Mouse (Mus musculus) spleen, postnatal 0 days (tissue): Measurements from ENCODE around the gene Pim2. TPM values are rescaled to one million over a fixed set of nuclear protein-coding genes. Genes with fewer than 3 reads are reported as not detected.

Experiments used
- polyA plus RNA-seq: library from polyadenylated mRNA; unstranded; fragments of >200 nt; fragmentation: Nextera tagmentation; extraction: Ambion mirVana; gene quantifications from 2 replicates; pipeline ENCODE4 v1.2.1, GENCODE M21; 2015

Pim2 gene
- polyA plus RNA-seq, result 4.5 and 6.1 TPM in 2 replicates

DNA sequence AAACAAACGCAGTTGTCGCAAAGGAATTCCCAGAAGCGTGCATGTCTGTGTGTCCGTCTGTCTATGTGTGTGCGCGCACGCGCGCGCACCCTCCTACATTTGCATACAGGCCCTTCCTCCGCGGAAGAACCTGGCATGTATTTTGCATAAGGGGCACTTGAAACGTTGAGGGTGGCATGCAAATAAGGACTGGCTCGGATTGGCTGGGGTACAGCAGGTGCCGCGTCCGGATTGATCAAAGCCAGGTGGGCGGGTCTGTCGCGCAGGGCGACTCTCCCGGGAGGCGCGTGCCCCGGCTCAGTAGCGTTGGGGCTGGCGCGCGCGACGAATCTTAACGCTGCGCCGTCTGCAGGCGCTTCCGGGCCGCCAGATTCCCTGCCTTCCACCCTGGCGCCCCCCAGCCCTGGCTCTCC lies at the start of gene Pim2:
Gene Pim2, plus strand, starts transcription at position 256 of the 413 bp plus-strand sequence.

DNA sequence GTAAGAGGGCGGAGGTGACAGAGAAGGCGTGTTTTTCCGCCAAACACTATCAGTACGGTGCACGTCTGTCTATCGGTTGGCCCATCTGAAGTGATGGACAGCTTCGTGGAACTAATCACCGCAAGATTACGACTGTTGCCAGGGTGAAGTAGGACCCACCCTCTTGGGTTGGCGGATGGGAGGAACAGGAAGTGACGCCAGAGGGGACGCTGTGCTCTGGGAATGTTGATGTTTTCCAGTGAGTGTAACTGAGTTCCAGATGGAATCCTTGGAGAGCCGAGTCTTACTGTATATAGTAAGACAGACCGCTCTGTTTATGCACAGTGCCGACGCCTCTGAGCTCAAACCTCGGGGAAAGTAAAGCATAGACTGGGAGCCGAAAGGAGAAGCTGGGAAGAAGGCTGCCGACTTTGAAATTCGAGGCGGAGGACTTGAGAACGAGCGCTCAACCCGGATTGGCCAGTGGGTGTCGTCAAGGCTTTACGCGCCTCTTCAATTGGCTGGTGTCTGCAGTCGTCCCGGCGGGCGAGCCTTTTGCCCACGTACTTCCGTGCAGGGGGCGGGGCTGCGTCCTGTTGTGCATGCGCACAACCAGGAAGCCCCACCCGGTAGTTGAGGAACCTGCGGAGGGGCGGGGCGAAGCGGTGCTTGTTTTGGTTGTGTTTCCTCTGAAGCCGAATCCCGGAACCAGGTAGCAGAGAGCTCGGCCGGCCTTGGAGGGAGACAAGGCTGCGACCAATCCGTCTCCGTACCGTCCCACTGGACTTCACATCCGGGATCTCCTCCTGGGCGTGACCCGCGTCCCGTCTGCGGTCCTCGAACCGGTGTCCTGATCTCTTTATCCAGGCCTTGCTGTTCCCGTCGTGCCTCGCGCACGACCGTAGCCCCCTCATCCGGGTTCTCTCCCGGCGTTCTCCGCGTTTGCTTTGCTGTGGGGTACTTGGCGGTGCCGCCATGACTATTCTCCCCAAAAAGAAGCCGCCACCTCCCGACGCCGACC lies 36.6 kb upstream of the Pim2 start, which contains the start of gene Otud5:
Gene Otud5, plus strand, starts transcription at position 202 of the 1,000 bp plus-strand sequence.

DNA sequence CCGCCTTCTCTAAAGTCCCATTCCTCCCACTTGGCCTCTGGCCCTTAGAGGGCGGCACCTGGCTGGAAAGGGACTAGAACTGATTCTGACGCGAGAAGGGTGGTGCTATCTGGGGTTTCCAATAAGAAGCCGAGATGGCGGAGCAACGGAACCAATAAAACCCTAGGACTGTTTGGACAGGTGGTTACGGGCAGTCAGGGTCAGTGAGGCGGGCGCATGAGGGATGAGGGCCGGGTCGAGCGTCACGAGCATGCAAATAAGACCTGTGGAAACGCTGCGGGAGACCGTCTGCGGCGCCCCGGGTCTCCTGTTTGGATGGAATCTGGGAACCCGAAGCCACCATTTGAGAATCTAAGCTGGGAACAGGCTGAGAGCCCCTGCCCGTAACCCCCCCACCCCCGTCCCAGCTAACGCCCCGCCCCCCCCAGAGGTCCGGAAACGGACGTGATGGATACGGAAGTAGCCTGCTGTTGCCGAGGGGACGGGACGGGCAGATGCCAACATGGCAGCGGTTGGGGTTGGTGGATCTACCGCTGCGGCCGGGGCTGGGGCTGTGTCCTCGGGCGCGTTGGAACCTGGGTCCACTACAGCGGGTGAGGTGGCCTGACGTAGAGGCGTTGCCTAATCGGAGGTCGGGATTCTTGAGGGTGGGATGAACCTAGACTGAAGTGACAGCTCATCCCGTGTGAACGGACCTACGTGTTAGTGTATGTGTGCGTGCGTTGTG lies 5.9 kb downstream of the Pim2 start, which contains the start of gene Slc35a2:
Gene Slc35a2, plus strand, starts transcription at position 188 of the 727 bp plus-strand sequence.

DNA sequence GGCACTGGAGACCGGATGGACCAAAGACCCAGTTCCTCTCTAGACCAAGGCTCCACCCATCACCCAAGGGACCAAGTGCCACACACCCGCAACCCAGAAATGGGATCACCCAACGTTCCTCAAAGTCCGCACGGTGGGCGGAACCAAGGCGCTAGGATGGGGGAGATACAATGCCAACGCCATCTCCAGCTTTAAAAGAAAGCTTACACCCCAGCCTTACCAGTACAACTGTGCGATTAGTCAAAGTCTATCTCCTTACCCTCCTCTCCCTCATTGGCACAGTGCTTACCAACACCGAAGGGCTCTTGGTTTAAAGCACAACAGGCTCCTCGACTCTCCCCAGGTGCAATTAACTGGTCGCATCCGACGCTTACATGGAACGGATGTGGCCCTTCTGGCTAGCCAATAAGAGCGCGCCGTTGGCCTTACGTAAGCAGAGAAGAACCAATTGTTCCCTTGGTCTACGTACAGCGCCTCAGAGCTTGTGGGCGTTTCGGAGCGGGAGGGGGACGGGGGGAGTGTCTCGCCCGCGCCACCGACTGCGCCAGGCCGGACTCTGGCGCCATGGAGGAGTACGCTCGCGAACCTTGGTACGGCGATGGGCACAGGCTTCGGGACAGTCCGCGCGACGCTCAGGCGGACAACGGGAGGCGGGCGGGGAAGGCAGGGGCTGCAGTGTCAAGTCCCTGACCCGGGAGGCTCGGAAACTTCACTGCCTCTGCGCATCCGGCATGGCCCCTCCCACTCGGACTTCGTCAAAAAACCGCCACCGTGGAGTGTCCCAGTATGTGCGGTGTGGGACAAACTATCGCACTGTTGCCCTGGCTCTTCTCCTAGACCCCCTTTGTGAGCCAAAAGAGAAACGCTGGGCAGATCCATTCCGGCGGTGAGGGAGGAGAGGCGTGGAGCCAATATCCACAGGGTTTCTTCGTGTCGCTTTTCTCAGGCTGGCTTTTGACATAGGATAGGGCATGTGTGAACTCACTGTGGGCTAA lies 21.1 kb downstream of the Pim2 start, which contains the start of the genes Pqbp1 and Timm17b:
Gene Pqbp1, minus strand, starts transcription at position 390 of the 995 bp plus-strand sequence.
Gene Timm17b, plus strand, starts transcription at position 478 of the 995 bp plus-strand sequence.

DNA sequence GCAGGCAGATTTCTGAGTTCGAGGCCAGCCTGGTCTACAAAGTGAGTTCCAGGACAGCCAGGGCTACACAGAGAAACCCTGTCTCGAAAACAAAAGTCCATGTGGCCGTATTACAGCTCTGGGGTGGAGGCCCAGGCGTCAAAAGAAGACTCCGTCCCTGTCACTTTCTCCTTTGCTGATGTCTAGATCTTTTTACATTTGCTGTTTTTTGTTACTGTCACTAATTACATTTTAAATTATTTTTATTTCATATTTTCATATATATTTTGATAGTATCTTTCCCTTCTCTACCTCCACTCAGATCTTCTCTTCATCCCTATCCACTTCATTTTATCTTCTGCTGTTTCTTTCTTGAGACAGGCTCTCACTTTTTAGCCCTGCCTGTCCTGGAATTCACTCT lies 29.7 kb downstream of the Pim2 start, which contains the start of gene Gm10491:
Gene Gm10491, minus strand, starts transcription at position 101 of the 400 bp plus-strand sequence.

DNA sequence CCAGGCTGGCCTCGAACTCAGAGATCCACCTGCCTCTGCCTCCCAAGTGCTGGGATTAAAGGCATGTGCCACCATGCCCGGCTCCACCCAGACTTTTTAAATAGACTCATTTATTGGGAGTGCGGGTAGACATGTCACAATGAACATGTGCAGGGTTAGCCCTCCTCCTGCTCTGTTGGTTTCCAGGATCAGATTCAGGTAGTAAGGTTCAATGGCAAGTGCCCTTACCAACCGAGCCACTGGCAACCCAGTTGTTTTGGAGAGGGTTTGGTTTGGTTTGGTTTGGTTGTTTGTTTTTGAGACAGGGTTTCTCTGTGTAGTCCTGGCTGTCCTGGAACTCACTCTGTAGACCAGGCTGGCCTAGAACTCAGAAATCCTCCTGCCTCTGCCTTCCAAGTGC lies 31.2 kb downstream of the Pim2 start, which contains the start of gene Gm10490:
Gene Gm10490, plus strand, starts transcription at position 301 of the 400 bp plus-strand sequence.

DNA sequence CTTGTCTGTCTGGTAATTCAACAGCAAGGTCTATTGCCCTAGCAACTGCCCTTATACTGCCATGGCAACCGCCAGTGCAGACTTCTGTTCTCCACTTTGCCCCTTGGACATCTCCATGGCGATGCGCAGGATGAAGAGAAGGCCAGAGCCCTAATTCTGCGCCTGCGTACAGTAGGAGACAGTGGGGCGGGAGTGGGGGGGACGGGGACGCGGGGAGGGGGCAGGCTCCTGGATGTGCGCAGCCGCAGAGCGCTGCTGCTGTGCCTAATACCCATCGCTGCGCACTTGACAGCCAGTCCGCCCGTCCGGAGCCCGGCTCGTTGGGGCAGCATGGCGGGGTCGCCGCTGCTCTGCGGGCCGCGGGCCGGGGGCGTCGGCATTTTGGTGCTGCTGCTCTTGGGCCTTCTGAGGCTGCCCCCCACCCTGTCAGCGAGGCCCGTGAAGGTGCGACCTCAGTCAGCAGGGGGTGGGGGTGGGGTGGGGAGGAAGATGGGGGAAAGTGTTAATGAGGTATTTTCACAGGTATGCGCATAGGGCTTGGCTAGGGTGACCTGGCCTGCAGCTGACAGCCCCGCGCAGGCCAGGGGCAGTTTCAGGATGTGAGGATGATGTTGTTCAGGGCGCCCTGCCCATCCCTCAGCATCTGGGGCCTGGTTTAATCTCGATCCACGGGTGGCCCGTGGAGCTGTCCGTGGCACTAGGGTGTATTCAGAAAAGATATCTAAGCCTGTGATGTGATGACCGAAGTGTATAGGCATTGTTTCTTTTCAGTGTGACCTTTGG lies 41.7 kb downstream of the Pim2 start, which contains the start of gene Pcsk1n:
Gene Pcsk1n, plus strand, starts transcription at position 222 of the 783 bp plus-strand sequence.

DNA sequence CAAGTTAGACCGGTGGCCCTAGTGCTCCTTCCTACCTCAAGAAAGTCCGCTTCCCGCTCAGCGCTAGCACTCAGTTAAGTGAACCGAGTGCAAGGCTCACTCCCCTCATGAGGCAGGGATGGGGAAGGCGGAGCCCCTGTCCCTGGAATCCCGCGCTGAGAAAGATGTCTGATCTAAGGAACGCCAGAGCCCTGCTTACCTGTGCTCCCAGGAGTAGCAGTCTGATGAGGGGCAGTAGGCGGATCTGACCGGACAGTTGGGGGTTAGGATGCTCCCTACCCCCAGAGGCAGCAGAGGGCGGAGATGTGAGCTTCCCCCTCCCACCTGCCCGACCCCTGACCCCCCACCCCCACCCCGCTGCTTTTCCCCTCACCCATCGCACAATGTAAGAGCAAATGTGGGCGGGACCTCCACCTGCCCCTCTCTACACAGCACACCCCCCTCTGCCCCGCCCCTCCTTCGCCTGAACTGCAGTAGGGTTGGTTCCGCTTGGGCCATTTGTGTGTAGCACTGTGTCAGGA lies 50.3 kb downstream of the Pim2 start, which contains the start of gene Eras:
Gene Eras, minus strand, starts transcription at position 338 of the 521 bp plus-strand sequence.

Other genes starting within 250 kb of the Pim2 start
- 0.34 and 0.43 TPM in 2 replicates for gene Syp, start 239.8 kb upstream of the Pim2 start, polyA plus RNA-seq
- gene Prickle3, start 221.0 kb upstream of the Pim2 start, polyA plus RNA-seq, result 4.6 and 5.8 TPM in 2 replicates
- 82.0 and 99.0 TPM in 2 replicates for gene Plp2, start 206.9 kb upstream of the Pim2 start, polyA plus RNA-seq
- gene Magix, start 197.0 kb upstream of the Pim2 start, polyA plus RNA-seq, result 0.34 and 0.70 TPM in 2 replicates
- gene Gpkow, start 181.1 kb upstream of the Pim2 start, polyA plus RNA-seq, result 15.6 and 16.1 TPM in 2 replicates
- 23.5 and 26.1 TPM in 2 replicates for gene Wdr45, start 163.9 kb upstream of the Pim2 start, polyA plus RNA-seq
- 0.69 and 0.82 TPM in 2 replicates for gene Gm45208, start 156.0 kb upstream of the Pim2 start, polyA plus RNA-seq
- 7.2 and 7.9 TPM in 2 replicates for gene Praf2, start 149.8 kb upstream of the Pim2 start, polyA plus RNA-seq
- 2.1 and 2.4 TPM in 2 replicates for gene Ccdc120, start 127.4 kb upstream of the Pim2 start, polyA plus RNA-seq
- 14.4 and 18.0 TPM in 2 replicates for gene Tfe3, start 115.7 kb upstream of the Pim2 start, polyA plus RNA-seq
- 38.5 and 43.6 TPM in 2 replicates for gene Gripap1, start 88.5 kb upstream of the Pim2 start, polyA plus RNA-seq
- 0.41 and 0.44 TPM in 2 replicates for gene Kcnd1, start 56.0 kb upstream of the Pim2 start, polyA plus RNA-seq
- 47.1 and 48.6 TPM in 2 replicates for gene Otud5, start 36.9 kb upstream of the Pim2 start, polyA plus RNA-seq
- gene Slc35a2, start 5.8 kb downstream of the Pim2 start, polyA plus RNA-seq, result 14.2 and 17.2 TPM in 2 replicates
- 56.8 and 65.6 TPM in 2 replicates for gene Pqbp1, start 21.0 kb downstream of the Pim2 start, polyA plus RNA-seq
- gene Timm17b, start 21.1 kb downstream of the Pim2 start, polyA plus RNA-seq, result 104 and 105 TPM in 2 replicates
- gene Gm10491, start 29.6 kb downstream of the Pim2 start, polyA plus RNA-seq, result not detected in 2 replicates
- not detected in 2 replicates for gene Gm10490, start 31.3 kb downstream of the Pim2 start, polyA plus RNA-seq
- gene Pcsk1n, start 41.6 kb downstream of the Pim2 start, polyA plus RNA-seq, result 0.10 and 0.12 TPM in 2 replicates
- not detected in 2 replicates for gene Eras, start 50.3 kb downstream of the Pim2 start, polyA plus RNA-seq
- 4.6 and 5.7 TPM in 2 replicates for gene Hdac6, start 69.6 kb downstream of the Pim2 start, polyA plus RNA-seq
- gene Gata1, start 99.8 kb downstream of the Pim2 start, polyA plus RNA-seq, result 115 and 131 TPM in 2 replicates
- gene Glod5, start 140.2 kb downstream of the Pim2 start, polyA plus RNA-seq, result not detected in 2 replicates
- 38.6 and 39.7 TPM in 2 replicates for gene Suv39h1, start 196.5 kb downstream of the Pim2 start, polyA plus RNA-seq
- 8.9 and 9.7 TPM in 2 replicates for gene Was, start 212.2 kb downstream of the Pim2 start, polyA plus RNA-seq